Mouse (Mus musculus): ENCODE data around the gene Ccr8.

GRCm38 (mm10) chr9:120074516-120074915 lies 17.4 kb upstream of the Ccr8 start:
- no peak for TF ChIP-seq POLR2A (IDR thresholded peaks at IDR 0.05; ENCODE audit: control insufficient read depth, extremely low read depth, insufficient read depth, low read length, poor library complexity)
- TF ChIP-seq CTCF (IDR thresholded peaks at IDR 0.05; ENCODE audit: borderline replicate concordance, control insufficient read depth, extremely low read depth, insufficient read depth, low read length, poor library complexity): no peak

All from thymus, adult 2 months (tissue).